Mouse (Mus musculus) lung, embryonic 16.5 days (tissue): Measurements from ENCODE around the gene Sp2. TPM values are rescaled to one million over a fixed set of nuclear protein-coding genes. Genes with fewer than 3 reads are reported as not detected.
A peak's percentile ranks its signal among the peaks of the same experiment; 100 is the strongest.

Experiments
- ATAC-seq: fragments of 200-750 bp; cut with Nextera tagmentation; 2 replicates; pipeline ENCODE4 v1.8.0; 2017; ENCODE audit warnings: low read depth, mild to moderate bottlenecking, moderate library complexity
- H3K27ac ChIP-seq: fragments of 300-500 bp; sonication (generic); 2 replicates; pipeline ENCODE4 v1.5.1; 2014; ENCODE audit warnings: mild to moderate bottlenecking, control low read depth, low read length
- H3K27me3 ChIP-seq: fragments of 300-500 bp; sonication (generic); 2 replicates; pipeline ENCODE4 v1.6.1; 2014; ENCODE audit warnings: low read depth, low read length, mixed read lengths; ENCODE audit not compliant: control insufficient read depth, insufficient read depth
- H3K36me3 ChIP-seq: fragments of 300-500 bp; sonication (generic); 2 replicates; pipeline ENCODE4 v1.6.1; 2014; ENCODE audit warnings: low read length; ENCODE audit not compliant: control insufficient read depth, insufficient read depth
- H3K4me1 ChIP-seq: fragments of 300-500 bp; sonication (generic); replicated peaks from 2 replicates; pipeline ENCODE4 v1.6.1; 2014; ENCODE audit warnings: low read length, mixed read lengths; ENCODE audit not compliant: control insufficient read depth, insufficient read depth
- H3K4me2 ChIP-seq: fragments of 300-500 bp; sonication (generic); 2 replicates; pipeline ENCODE4 v1.6.1; 2014; ENCODE audit warnings: low read depth, low read length, control low read depth
- H3K4me3 ChIP-seq: fragments of 300-500 bp; sonication (generic); 2 replicates; pipeline ENCODE4 v1.5.1; 2014; ENCODE audit warnings: mild to moderate bottlenecking, low read length, control low read depth
- H3K9ac ChIP-seq: fragments of 300-500 bp; sonication (generic); 2 replicates; pipeline ENCODE4 v1.6.1; 2014; ENCODE audit warnings: low read length, control low read depth
- H3K9me3 ChIP-seq: fragments of 300-500 bp; sonication (generic); 2 replicates; pipeline ENCODE4 v1.6.1; 2016; ENCODE audit warnings: low read length; ENCODE audit not compliant: control insufficient read depth
- WGBS: fragments of 180-500 bp; shearing (Covaris S2); extraction: QIAGEN DNeasy Blood & Tissue Kit; methylation state at CpG from one replicate; pipeline ENCODE4 v1.1.7; 2014; 5-methylcytosine and 5-hydroxymethylcytosine counted together
- polyA plus RNA-seq: library from polyadenylated mRNA; unstranded; fragments of >200 nt; fragmentation: Nextera tagmentation; extraction: Ambion mirVana; gene quantifications from 2 replicates; pipeline ENCODE4 v1.2.1, GENCODE M21; 2015

The Sp2 gene
- polyA plus RNA-seq, 1 experiment from 2014 or later, result 22.2 TPM

GRCm38 (mm10) chr11:96926587-96926986 lies 56.2 kb downstream of the Sp2 start:
- Histone ChIP-seq H3K36me3 (no peaks in the 10 kb centered on the region), H3K9ac (no peak overlapping the region), H3K27ac (no peak overlapping the region), H3K4me2 (no peak overlapping the region), H3K9me3 (no peaks in the 10 kb centered on the region), H3K4me3 (no peak overlapping the region), H3K27me3 (peaks cover 2% of the 10 kb centered on the region; the same call in 1 of the 2 replicates), H3K4me1 (peaks cover 2% of the 10 kb centered on the region; the same call in 1 of the 2 replicates)
- WGBS, result 68% methylated on average over 5 of the region's 5 CpGs
- ATAC-seq, result no peak

GRCm38 (mm10) chr11:96925469-96926148 lies 57.1 kb downstream of the Sp2 start:
- no peak overlapping the region for H3K4me3 ChIP-seq
- no peak overlapping the region for H3K9ac ChIP-seq
- no peak overlapping the region for H3K4me2 ChIP-seq
- no peaks in the 10 kb centered on the region for H3K9me3 ChIP-seq
- WGBS, result 83% methylated on average over 12 of the region's 12 CpGs
- no peak overlapping the region for H3K27ac ChIP-seq
- H3K4me1 ChIP-seq, result peaks cover 2% of the 10 kb centered on the region; the same call in 1 of the 2 replicates
- H3K27me3 ChIP-seq, result peaks cover 2% of the 10 kb centered on the region; the same call in 1 of the 2 replicates
- H3K36me3 ChIP-seq, result no peaks in the 10 kb centered on the region
- no peak for ATAC-seq

DNA sequence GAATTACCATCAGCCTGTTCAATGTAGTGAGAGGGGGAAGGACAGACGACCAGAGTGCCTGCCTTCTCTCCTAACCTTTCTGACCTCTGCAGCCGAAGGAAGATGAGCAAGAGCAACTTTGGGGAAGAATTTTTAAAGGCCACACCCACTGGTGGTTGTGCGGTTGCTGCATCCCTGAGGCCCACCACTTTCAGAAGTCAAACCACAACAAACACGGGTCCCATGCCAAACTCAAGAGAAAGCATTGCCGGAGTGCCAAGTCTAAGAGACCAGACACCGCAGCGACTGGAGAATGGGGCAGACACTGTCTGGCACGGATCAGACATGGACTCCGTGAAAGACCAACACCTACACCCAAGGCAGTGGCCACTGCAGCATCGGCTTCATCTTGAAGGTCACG lies 57.9 kb downstream of the Sp2 start:
- Histone ChIP-seq H3K4me3 (no peak overlapping the region), H3K36me3 (no peaks in the 10 kb centered on the region), H3K9ac (no peak overlapping the region), H3K4me1 (peaks cover 2% of the 10 kb centered on the region; the same call in 1 of the 2 replicates), H3K27me3 (peaks cover 2% of the 10 kb centered on the region; the same call in 1 of the 2 replicates), H3K4me2 (no peak overlapping the region), H3K27ac (no peak overlapping the region), H3K9me3 (no peaks in the 10 kb centered on the region)
- no peak for ATAC-seq
- 72% methylated on average over 11 of the region's 11 CpGs for WGBS

GRCm38 (mm10) chr11:96919003-96919402 lies 63.8 kb downstream of the Sp2 start:
- Histone ChIP-seq H3K27me3 (no peaks in the 10 kb centered on the region), H3K4me3 (no peak overlapping the region), H3K27ac (no peak overlapping the region), H3K4me1 (peaks cover 11% of the 10 kb centered on the region), H3K9me3 (no peaks in the 10 kb centered on the region), H3K36me3 (no peaks in the 10 kb centered on the region), H3K9ac (no peak overlapping the region), H3K4me2 (no peak overlapping the region)
- no peak for ATAC-seq
- WGBS, result 35% methylated on average over 6 of the region's 6 CpGs

- no peak overlapping the region for H3K4me2 ChIP-seq
- H3K36me3 ChIP-seq, result no peaks in the 10 kb centered on the region
- peaks cover 11% of the 10 kb centered on the region for H3K4me1 ChIP-seq
- no peak overlapping the region for H3K4me3 ChIP-seq
- no peak overlapping the region for H3K9ac ChIP-seq
- 84% methylated on average over 6 of the region's 6 CpGs for WGBS
- ATAC-seq, result no peak
- H3K27ac ChIP-seq, result no peak overlapping the region
- H3K9me3 ChIP-seq, result no peaks in the 10 kb centered on the region
- H3K27me3 ChIP-seq, result no peaks in the 10 kb centered on the region
These were observed 65.3 kb downstream of the Sp2 start for GRCm38 (mm10) chr11:96917415-96917814.

DNA sequence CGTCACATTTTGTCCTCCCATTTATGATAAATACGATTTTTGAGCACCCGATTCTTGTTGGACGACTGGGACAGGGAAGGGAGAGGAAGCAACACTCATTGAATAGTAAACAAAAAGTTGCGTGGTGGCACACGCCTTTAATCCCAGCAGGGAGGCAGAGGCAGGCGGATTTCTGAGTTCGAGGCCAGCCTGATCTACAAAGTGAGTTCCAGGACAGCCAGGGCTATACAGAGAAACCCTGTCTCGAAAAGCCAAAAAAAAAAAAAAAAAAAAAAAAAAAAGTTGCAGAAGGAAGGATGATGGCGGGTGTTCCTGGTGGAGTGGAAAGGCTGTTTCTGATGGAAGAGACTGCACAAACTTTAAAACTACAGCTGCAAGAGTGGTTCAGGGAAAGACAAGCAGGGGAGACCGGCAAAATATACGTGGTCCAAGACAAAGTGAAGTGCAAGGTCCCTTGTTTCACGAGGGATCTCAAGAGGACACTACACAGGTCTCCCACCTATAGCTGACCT lies 65.8 kb downstream of the Sp2 start:
- Histone ChIP-seq H3K4me1 (peaks cover 11% of the 10 kb centered on the region), H3K4me2 (peak overlapping the region; percentile 52), H3K9ac (no peak overlapping the region), H3K4me3 (peak overlapping the region; percentile 38), H3K27me3 (no peaks in the 10 kb centered on the region), H3K36me3 (no peaks in the 10 kb centered on the region), H3K27ac (no peak overlapping the region), H3K9me3 (no peaks in the 10 kb centered on the region)
- WGBS, result 25% methylated on average over 12 of the region's 13 CpGs
- ATAC-seq, result peak; percentile 13

DNA sequence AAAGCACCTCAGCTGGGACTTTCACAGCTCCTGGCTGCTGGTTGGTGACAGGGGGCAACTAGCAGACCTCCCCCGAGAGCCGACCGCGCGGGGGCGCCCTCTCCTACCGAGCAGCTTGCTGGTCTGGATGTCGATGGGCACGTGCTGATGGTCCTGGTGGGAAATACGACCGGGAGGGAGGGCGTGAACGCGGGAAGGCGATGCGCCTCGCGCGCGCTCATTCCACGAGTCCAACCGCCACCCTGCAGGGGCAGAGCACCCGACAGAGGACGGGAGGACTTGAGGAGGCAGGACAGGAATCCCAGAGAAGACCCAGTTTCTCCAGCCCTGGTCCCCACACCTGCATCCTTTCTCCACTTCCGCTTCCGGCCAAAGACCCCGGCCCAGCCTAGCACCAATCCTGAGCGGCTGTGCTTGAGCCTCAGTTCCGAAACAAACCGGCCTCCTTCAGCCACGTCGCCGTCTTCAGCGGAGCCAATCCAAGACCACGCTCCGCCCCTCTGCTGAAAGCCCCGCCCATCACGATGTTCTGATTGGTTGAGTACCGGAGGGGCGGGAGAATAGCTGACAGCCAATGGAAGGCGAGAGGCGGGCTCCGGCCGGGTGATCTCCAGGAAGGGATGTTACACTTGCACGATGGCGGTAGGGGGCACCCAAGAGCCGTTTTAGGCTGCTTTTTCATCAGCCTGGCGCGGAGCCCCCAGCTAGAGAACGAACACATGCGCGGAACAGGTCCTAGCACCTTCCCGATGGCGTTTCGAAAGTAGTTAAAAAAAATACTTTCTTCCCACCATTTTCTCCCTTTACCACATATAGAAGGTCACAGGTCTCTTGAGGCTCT lies 66.5 kb downstream of the Sp2 start, which contains the start of gene Cdk5rap3:
Gene Cdk5rap3, minus strand, starts transcription at position 453 of the 841 bp plus-strand sequence.
- H3K4me1 ChIP-seq, result peaks cover 11% of the 10 kb centered on the region
- H3K4me2 ChIP-seq, result peak within 1 kb of the TSS; percentile 97
- H3K4me3 ChIP-seq, result peak within 1 kb of the TSS; percentile 88
- peak within 1 kb of the TSS; percentile 81 for H3K27ac ChIP-seq
- H3K9me3 ChIP-seq, result no peaks in the 10 kb centered on the region
- peak within 1 kb of the TSS; percentile 84 for H3K9ac ChIP-seq
- H3K27me3 ChIP-seq, result no peaks in the 10 kb centered on the region
- WGBS, result under 1% methylated on average over 55 of the region's 55 CpGs
- ATAC-seq, result peak; percentile 98
- no peaks in the 10 kb centered on the region for H3K36me3 ChIP-seq

- WGBS, result 78% methylated on average over 11 of the region's 11 CpGs
- ATAC-seq, result no peak
- H3K9me3 ChIP-seq, result no peaks in the 10 kb centered on the region
- H3K9ac ChIP-seq, result no peak overlapping the region
- H3K36me3 ChIP-seq, result peaks cover 10% of the 10 kb centered on the region
- no peak overlapping the region for H3K27ac ChIP-seq
- no peak overlapping the region for H3K4me3 ChIP-seq
- H3K27me3 ChIP-seq, result no peaks in the 10 kb centered on the region
- peaks cover 11% of the 10 kb centered on the region for H3K4me1 ChIP-seq
- H3K4me2 ChIP-seq, result no peak overlapping the region
These were observed 70.1 kb downstream of the Sp2 start for GRCm38 (mm10) chr11:96912682-96913081.

DNA sequence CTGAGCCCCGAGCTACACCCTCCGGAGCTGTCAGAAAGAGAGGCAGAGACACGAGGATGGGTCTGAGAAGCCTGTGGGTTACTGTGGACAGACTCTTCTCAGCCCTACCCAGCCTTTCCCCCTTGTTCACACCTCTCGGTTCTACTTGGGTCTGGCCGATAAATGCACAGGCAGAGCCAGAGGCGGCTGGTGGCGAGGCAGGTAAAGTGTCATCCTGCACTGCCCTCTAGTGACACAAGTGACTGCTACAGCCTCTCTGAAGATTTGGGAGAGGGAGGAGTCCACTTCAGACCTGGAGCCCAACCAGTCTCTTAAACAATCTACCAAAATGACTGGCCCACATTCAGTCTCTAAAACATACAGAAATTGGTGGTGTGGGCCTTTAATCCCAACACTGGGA lies 72.8 kb downstream of the Sp2 start:
- 27% methylated on average over 7 of the region's 7 CpGs for WGBS
- H3K4me2 ChIP-seq, result no peak overlapping the region

More for the DNA sequence above, 72.8 kb downstream of the Sp2 start:
- Histone ChIP-seq H3K4me1 (peaks cover 8% of the 10 kb centered on the region), H3K27me3 (no peaks in the 10 kb centered on the region), H3K4me3 (no peak overlapping the region), H3K36me3 (peaks cover 10% of the 10 kb centered on the region), H3K9ac (no peak overlapping the region), H3K9me3 (no peaks in the 10 kb centered on the region), H3K27ac (no peak overlapping the region)
- peak; percentile 73 for ATAC-seq
